Mouse (Mus musculus) kidney, adult 2 months (tissue): Measurements from ENCODE around the gene Mprip.

ENCODE experiments used
- CTCF ChIP-seq: fragments of 200-500 bp; conservative IDR thresholded peaks from 2 replicates; pipeline ENCODE4 v1.5.1; 2011; ENCODE audit warnings: low read depth, mild to moderate bottlenecking, control low read depth, low read length, moderate library complexity, mixed read lengths; ENCODE audit not compliant: insufficient read depth, insufficient read length
- POLR2A ChIP-seq: fragments of 200-500 bp; IDR thresholded peaks from one replicate; pipeline ENCODE4 v1.6.1; 2011; ENCODE audit warnings: low read depth, low read length, control low read depth

DNA sequence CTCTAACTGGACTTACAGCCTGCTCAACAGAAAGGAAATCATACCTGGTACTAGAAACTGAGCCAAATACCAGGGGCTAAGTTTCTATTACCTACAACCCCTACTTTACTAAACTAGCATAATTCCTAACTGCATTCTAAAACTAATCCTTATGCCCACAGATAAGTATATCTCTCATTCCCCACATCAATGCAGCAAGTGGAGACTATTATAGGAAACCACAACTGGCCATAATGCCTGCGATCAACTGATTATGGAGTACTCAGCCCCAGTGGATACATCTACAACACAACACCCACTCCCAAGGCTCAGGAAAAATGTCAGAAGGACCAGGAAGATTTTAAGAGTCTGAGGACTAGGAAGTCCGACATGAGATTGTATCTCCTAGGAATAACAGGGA lies 7.6 kb upstream of the Mprip start:
- TF ChIP-seq CTCF, result no peak
- no peak for TF ChIP-seq POLR2A
